Mouse (Mus musculus): ENCODE measurements at regions not wholly inside any gene's neighbourhood (a gene's known extent, or its start where the extent isn't known, plus 50 kb on each side); places are given as distances from the start of the nearest gene placed in this dataset.

- DNase-seq: peak; percentile 8
Measured at GRCm38 (mm10) chr13:90823877-90824276, 81.3 kb downstream of the Atp6ap1l start.

GRCm38 (mm10) chr13:90821898-90822297 is 83.3 kb downstream of the Atp6ap1l start:
- DNase-seq: no peak

GRCm38 (mm10) chr13:90820453-90820852 is 84.7 kb downstream of the Atp6ap1l start:
- no peak for DNase-seq

- no peak for DNase-seq
Measured at GRCm38 (mm10) chr13:90819934-90820333, 85.2 kb downstream of the Atp6ap1l start.

DNA sequence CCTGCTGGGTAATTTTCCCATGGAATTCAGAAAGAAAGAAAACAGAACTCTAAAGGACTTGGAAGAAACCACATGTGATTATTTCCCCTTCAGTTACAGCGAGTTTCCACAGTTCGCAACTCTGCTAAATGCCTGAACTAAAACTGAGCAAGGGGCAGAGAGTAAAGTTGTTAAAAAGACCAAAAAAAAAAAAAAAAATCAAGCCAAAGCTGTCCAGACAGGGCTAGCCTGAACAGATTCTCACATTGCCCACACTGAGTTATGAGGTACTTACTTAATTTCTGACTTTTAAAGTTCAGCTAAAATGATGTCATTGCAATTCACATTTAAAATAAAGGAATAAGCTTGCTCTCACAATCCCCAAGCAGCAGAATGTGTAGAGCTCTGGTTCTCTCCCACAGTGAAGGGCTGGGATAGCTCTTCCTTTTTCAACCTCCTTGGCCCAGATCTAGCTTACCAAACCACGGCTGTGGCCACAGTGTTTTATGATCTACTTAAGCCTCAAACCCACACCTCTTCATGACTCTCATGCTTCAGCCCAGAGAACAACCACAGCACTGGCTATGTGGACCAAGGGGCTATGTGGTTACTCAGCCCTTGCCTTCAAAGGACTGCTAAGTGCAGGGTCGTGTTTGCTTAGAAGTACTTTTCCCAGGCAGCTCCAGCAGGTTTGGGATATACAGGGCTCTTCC is 90.8 kb downstream of the Atp6ap1l start:
- DNase-seq: no peak

DNA sequence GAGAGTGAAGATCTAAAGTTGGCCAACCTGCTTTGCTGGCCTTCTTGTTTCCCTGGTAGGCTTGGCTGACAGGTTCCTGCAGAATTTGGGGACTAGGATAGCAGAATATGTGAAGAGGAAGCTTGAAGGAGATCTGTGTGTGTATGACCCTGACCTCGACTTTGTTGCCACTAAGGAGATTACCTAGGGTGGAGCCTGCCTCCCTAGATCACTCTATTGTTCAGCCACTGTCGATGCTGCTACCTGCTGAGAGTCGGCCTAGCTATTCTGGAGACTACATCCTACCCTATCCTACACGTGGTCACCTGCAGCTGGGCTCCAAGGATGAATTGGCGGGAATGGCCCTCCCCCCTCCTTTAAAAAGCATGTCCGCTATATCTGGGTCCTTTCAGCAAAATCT is 95.1 kb downstream of the Atp6ap1l start:
- no peak for DNase-seq

DNA sequence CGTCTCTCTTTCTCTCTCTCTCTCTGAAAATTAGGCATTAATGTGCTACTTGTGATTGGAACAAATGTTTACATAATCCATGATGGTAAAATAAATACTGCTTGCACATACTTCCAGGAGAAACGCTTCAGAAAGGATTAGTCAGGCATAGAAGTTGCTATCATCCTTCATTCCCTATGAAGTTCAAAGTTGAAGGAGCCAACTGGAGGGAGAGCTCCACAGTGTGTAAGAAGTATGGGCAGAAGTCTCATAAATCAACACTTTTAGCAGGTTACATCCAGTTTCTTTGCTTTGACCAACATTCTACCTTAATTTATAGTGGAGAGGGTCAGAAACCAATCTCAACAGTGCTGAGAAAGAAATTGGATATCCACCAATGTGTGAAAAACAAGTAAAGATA is 105.5 kb downstream of the Atp6ap1l start:
- no peak for DNase-seq

GRCm38 (mm10) chr13:90798791-90799542 is 106.2 kb downstream of the Atp6ap1l start:
- peak; percentile 14 for DNase-seq

GRCm38 (mm10) chr13:90798381-90798780 is 106.8 kb downstream of the Atp6ap1l start:
- no peak for DNase-seq

GRCm38 (mm10) chr13:90797209-90797608 is 107.9 kb downstream of the Atp6ap1l start:
- no peak for DNase-seq

DNA sequence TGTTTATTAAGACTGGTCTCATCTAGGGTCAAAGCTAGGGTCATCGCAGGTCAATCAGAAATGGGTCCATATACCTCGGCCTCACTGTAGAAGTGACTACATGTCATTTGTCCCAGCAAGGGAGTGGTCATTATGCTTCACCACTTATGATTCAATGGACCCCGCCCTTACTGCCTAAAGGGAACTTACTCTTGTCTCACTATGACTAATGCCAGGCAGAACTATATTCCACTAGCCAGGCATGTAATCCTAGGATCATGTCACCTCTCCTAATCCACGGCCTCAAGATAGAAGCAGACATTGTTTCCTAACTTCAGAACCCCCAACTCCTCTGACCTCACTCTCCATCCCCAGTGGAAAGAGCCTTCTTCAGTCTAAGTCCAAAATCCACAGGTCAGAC is 108.3 kb downstream of the Atp6ap1l start:
- no peak for DNase-seq

DNA sequence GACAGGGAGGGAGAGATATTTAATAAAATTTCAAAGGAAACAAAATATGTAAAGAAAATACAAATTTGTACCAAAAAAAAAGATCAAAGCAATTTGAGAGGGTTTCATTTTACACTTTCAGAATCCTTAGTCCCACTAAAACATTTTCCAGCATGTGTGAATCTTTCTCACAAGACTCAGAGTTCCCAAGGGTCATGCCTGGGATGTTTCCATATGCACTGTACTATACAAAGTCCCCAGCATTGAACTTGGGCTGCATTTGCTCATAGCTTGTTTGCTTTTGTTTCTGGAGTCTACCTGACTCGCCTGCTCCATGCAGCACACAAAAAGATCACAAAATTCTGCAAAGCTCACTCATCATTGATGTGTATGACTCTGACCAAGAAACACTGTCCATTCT is 122.7 kb downstream of the Atp6ap1l start:
- DNase-seq: no peak

DNA sequence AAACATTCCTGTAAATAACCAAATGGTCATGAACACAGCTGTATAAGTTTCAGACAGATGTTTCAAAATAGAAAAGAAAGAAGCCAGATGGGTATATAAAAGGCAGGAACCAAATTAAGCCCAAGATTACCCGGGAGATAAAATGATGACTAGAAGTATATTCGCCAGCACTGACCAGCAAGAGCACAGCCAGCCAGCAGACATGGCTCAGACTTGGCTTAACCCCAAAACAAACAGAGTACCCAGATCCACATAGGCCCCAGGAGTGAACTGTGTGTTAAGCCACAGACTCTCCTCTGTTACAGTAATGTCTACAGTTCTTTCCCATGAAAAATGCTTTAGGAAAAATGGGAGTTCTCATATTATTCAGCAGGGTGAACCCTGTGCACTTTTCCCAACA is 123.2 kb downstream of the Atp6ap1l start:
- DNase-seq: no peak

- DNase-seq: no peak
Measured at GRCm38 (mm10) chr13:90777952-90778298, 127.2 kb downstream of the Atp6ap1l start.

DNA sequence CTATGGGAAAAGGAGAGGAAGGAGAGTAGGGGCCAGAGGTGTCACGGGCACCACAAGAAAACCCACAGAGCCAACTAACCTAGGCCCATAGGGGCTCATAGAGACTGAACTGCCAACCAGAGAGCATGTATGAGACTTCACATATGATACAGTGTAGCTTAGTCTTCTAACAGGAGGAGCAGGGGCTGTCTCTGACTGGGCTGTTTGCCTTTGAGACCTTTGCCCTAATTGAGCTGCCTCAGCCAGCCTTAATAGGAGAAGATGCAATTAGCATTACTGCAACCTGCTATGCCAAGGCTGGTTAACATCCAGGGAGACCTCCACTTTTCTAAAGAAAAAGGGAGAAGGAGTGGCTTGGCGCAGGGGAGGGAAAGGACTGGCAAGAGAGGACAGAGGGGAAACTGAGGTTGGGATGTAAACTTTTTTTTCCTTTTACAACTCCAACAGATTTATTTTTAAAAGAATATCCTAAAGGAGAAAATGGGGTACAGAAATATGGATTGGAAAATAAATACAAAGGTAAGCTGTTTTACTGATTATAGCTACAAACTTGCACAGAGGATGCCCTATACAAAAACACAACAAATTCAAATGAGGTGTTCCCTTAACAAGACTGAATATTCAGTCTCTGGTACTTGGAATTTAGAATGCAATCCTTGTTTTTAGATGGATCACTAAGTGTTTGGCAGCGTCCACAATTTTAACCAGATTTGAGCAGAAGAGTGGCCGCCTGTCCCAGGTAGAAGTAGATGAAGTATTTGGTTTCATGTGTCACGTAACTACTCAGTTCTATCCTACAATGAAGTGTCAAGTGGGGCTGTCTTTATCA is 127.8 kb downstream of the Atp6ap1l start:
- DNase-seq: no peak

DNA sequence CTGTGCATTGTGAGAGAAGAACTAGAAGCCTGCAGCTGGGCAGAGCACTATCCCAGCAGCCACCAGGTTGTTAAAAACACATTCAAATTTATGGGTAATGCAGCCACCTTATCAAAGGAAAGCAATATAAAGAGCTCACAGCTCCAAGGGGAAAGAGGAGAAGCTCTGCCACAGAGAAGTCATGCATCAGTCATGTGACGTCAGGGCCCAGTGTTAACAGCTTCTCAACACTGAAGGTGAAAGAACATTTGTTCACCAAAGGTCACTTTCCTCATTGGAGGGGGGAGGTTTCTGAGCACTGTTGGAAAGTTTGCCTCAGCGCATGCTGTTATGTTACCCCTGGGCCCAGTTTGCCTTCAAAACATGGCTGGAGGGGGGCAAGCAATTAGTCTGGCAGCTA is 143.0 kb downstream of the Atp6ap1l start:
- no peak for DNase-seq

GRCm38 (mm10) chr13:90760516-90761050 is 144.6 kb downstream of the Atp6ap1l start:
- no peak for DNase-seq

DNA sequence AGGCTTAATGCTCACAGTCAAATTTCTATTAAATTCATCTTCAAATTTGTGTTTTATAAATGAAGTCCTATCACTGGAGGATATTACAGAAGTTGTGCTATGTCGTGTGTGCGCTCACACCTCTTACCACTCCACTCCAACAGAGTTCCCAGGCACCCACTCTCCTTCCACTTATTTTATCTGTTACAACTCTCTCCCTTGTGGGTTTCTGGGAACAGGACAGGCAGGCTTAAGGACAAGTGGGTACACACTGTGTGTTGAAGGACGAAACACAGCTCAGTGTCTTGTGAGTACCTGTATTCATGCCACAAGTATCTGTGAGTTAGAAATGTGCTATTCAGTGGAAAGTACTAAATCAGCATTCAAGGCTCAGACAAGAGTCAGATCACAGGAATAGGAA is 150.7 kb downstream of the Atp6ap1l start:
- DNase-seq: no peak

DNA sequence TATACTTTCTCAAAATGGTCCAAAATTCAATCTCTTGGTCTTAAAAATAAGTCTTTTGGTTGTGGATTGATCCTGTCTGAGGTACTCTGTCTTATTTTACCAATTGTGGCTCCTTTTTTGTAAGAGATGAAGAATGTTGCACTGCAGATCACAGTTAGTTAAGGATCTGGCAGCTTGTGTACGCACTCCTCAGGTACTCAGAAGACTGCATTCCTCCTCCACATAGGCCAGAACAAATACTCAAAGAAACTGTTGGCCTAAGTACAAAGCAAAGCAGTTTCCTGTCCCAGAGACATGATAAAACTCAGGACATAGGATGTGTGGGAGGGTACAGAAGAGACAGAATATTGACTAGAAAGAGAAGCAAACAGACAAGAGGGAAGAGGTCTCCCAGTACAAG is 155.4 kb downstream of the Atp6ap1l start:
- DNase-seq: no peak

DNA sequence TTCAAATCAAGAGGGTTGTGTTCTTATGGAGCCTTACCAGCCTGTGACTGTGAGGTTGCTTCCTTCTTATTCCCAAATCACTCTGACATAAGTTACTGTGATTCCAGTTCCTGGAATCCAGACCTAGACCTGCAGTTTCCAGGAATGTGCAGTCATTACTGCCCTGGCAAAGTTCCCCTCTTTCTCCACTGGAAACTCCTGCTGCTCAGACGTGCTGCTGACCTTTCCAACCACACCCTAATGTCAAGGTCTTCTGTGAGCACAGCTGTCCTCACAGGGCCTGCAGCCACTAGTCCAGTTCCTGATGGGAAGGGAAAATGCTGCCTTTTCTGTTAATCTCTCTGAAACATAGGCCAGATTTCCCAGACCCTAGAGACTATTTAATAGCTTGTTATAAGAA is 160.1 kb downstream of the Atp6ap1l start:
- peak; percentile 15 for DNase-seq

DNA sequence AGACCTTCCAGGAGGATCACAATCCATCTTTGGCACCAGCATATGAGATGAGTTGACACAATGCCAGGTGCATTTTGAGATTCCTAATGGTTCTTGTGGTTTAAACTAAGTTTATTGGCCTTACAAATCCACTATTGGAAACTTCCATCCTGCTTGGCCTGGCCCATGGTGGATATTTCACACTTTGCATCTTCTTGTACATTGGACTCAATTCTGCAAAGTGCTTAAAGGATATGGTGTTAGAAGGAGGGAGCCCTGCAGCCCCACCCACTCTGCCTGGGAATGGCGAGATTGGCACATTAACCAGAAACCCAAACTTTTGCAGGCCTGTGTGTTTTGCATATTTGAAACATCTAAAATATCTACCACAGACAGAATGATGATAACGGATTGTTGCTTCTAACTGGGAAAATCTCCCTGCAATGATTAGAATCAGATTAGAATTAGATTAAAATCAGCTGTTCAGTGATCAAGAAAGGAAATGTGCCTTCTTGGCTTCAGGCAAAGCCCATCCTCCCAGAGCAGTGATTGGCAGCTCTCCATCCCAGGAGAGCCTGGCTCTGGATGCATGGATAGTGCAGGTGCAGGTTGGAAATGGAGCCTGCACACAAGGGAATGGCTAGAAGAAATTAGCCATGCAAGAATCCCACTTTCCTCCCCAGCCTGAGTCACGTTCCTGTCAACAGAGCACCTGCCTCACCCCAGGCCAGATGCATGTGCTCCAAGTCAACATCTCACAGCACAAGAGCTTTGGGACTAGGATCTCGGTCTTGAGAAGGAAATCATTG is 162.3 kb downstream of the Atp6ap1l start:
- no peak for DNase-seq

GRCm38 (mm10) chr13:90739797-90740196 is 165.4 kb downstream of the Atp6ap1l start:
- DNase-seq: no peak

All from adrenal gland, postnatal 14 days (tissue).